Mouse (Mus musculus): ENCODE results near the gene Cdk1. TPM values are rescaled to one million over a fixed set of nuclear protein-coding genes. Genes with fewer than 3 reads are reported as not detected.
A peak's percentile ranks its signal among the peaks of the same experiment; 100 is the strongest.

The Cdk1 gene
- polyA plus RNA-seq, 1 experiment, result 24.3 TPM

GRCm38 (mm10) chr10:69351071-69351841, 1.5 kb downstream of the Cdk1 start:
- H3K9me3 ChIP-seq, result peaks cover 3% of the 10 kb centered on the region; the same call in 1 of the 2 replicates
- peaks cover 42% of the 10 kb centered on the region for H3K36me3 ChIP-seq (replicated peaks; ENCODE audit: low read length)
- TF ChIP-seq FLI1 (IDR thresholded peaks at IDR 0.05; ENCODE audit: low read length), result no peak
- no peak for TF ChIP-seq GATA1 (IDR thresholded peaks at IDR 0.05; ENCODE audit: borderline replicate concordance, low read length)
- H3K4me1 ChIP-seq, result peaks cover 60% of the 10 kb centered on the region
- H3K4me3 ChIP-seq (replicated peaks), result peak overlapping the region; percentile 94
- no peaks in the 10 kb centered on the region for H3K27me3 ChIP-seq (replicated peaks)

GRCm38 (mm10) chr10:69348206-69348605, 4.5 kb downstream of the Cdk1 start:
- H3K4me1 ChIP-seq, result peaks cover 76% of the 10 kb centered on the region
- no peak overlapping the region for H3K4me3 ChIP-seq (replicated peaks)
- no peaks in the 10 kb centered on the region for H3K27me3 ChIP-seq (replicated peaks)
- H3K9me3 ChIP-seq, result no peaks in the 10 kb centered on the region
- peaks cover 73% of the 10 kb centered on the region for H3K36me3 ChIP-seq (replicated peaks; ENCODE audit: low read length)
- TF ChIP-seq GATA1 (IDR thresholded peaks at IDR 0.05; ENCODE audit: borderline replicate concordance, low read length), result no peak
- TF ChIP-seq FLI1 (IDR thresholded peaks at IDR 0.05; ENCODE audit: low read length), result no peak

- Histone ChIP-seq H3K36me3 (replicated peaks; ENCODE audit: low read length) (peaks cover 100% of the 10 kb centered on the region), H3K4me3 (replicated peaks) (no peak overlapping the region)
- TF ChIP-seq FLI1 (IDR thresholded peaks at IDR 0.05; ENCODE audit: low read length) (no peak), GATA1 (IDR thresholded peaks at IDR 0.05; ENCODE audit: borderline replicate concordance, low read length) (no peak)
Observed at GRCm38 (mm10) chr10:69342328-69342727, 10.4 kb downstream of the Cdk1 start.

GRCm38 (mm10) chr10:69341570-69342227, 11.0 kb downstream of the Cdk1 start:
- peaks cover 100% of the 10 kb centered on the region for H3K36me3 ChIP-seq (replicated peaks; ENCODE audit: low read length)
- H3K27me3 ChIP-seq (replicated peaks), result no peaks in the 10 kb centered on the region
- TF ChIP-seq FLI1 (IDR thresholded peaks at IDR 0.05; ENCODE audit: low read length) (no peak), GATA1 (IDR thresholded peaks at IDR 0.05; ENCODE audit: borderline replicate concordance, low read length) (no peak)

More at GRCm38 (mm10) chr10:69342328-69342727, 10.4 kb downstream of the Cdk1 start:
- no peaks in the 10 kb centered on the region for H3K9me3 ChIP-seq
- peaks cover 25% of the 10 kb centered on the region for H3K4me1 ChIP-seq
- H3K27me3 ChIP-seq (replicated peaks), result no peaks in the 10 kb centered on the region

DNA sequence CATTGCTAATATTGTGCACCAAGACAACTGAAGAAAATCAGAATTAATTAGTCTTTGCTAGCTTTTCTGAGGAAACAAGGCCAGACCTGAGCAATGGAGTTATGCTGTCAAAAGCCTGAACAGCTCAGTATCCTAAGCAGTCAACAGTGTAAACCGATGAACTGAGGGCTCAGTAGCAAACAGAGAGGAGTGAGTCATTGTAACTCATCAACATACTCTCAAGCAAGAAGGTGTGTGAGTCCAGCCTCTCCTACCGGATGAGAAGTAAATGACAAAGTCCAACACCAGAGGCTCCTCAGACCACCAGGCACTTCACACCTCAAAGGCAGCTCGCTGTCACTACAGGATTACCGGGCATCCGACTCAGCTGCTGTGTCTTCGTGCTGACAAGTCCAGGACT, 12.7 kb downstream of the Cdk1 start:
- no peaks in the 10 kb centered on the region for H3K27me3 ChIP-seq (replicated peaks)
- H3K4me1 ChIP-seq, result peaks cover 15% of the 10 kb centered on the region
- peaks cover 100% of the 10 kb centered on the region for H3K36me3 ChIP-seq (replicated peaks; ENCODE audit: low read length)
- peak overlapping the region; percentile 21 for H3K4me3 ChIP-seq (replicated peaks)
- TF ChIP-seq GATA1 (IDR thresholded peaks at IDR 0.05; ENCODE audit: borderline replicate concordance, low read length) (no peak), FLI1 (IDR thresholded peaks at IDR 0.05; ENCODE audit: low read length) (no peak)
- no peaks in the 10 kb centered on the region for H3K9me3 ChIP-seq

More at GRCm38 (mm10) chr10:69341570-69342227, 11.0 kb downstream of the Cdk1 start:
- Histone ChIP-seq H3K4me3 (replicated peaks) (no peak overlapping the region), H3K4me1 (peaks cover 22% of the 10 kb centered on the region), H3K9me3 (no peaks in the 10 kb centered on the region)

DNA sequence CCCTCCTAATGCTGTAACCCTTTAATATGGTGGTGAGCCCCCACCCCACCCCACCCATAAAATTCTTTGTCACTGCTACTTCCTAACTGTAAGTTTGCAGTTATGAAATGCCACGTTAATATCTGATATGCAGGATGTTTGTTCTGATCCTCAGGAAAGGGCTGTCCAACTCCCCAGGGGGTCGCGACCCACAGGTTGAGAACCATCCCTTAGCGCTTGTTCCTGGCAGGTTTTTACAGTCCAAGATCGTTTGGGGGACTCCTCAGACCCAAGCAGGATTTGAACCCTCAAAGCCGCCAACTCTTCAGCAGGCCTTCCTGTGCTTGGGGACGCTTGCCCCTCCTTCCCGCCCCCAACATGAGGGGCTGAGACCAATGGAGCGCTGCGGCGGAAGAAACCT, 16.5 kb downstream of the Cdk1 start:
- TF ChIP-seq GATA1 (IDR thresholded peaks at IDR 0.05; ENCODE audit: borderline replicate concordance, low read length) (no peak), FLI1 (IDR thresholded peaks at IDR 0.05; ENCODE audit: low read length) (no peak)
- no peak overlapping the region for H3K4me3 ChIP-seq (replicated peaks)
- H3K9me3 ChIP-seq, result no peaks in the 10 kb centered on the region
- no peaks in the 10 kb centered on the region for H3K4me1 ChIP-seq
- no peaks in the 10 kb centered on the region for H3K27me3 ChIP-seq (replicated peaks)
- H3K36me3 ChIP-seq (replicated peaks; ENCODE audit: low read length), result peaks cover 83% of the 10 kb centered on the region

DNA sequence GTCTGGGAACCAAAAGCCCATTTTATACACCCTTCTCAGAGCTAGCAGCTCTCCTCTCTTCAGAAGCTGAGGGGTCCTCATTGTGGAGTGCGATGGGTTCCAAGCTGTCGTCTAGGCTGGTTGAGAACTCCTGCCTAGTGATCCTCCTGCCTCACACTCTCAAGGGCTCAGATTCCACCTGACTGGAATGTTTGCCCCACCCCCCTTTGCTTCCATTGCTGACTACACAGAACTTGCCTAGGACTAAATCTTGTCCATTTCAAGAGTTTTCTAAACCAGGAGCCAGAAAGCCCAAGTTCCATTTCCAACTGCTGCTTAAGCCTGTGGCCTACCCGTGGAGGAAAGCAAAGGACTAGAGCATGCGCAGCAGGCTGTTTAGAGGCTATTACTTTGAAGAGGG, 17.1 kb downstream of the Cdk1 start:
- Histone ChIP-seq H3K27me3 (replicated peaks) (no peaks in the 10 kb centered on the region), H3K4me3 (replicated peaks) (no peak overlapping the region), H3K36me3 (replicated peaks; ENCODE audit: low read length) (peaks cover 77% of the 10 kb centered on the region), H3K9me3 (no peaks in the 10 kb centered on the region), H3K4me1 (no peaks in the 10 kb centered on the region)
- TF ChIP-seq GATA1 (IDR thresholded peaks at IDR 0.05; ENCODE audit: borderline replicate concordance, low read length) (no peak), FLI1 (IDR thresholded peaks at IDR 0.05; ENCODE audit: low read length) (no peak)

DNA sequence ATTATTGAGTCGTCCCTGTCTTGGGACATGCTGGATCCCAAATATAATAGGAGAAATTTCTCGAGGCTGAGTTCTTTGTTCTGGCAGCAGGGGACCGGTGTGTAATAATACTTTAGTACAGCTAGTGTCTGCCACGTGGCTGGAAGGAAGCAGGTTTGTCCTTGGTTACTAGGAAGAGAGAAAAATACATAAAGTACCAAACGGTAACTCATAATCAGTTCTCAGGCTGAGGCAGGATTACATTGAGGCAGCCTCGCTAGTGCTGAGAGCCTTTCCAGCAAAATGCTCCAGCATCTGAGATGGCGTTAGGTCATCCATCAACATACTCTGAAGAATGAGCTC, 17.6 kb downstream of the Cdk1 start:
- Histone ChIP-seq H3K27me3 (replicated peaks) (no peaks in the 10 kb centered on the region), H3K36me3 (replicated peaks; ENCODE audit: low read length) (peaks cover 72% of the 10 kb centered on the region), H3K4me3 (replicated peaks) (no peak overlapping the region), H3K9me3 (no peaks in the 10 kb centered on the region), H3K4me1 (no peaks in the 10 kb centered on the region)
- no peak for TF ChIP-seq GATA1 (IDR thresholded peaks at IDR 0.05; ENCODE audit: borderline replicate concordance, low read length)
- no peak for TF ChIP-seq FLI1 (IDR thresholded peaks at IDR 0.05; ENCODE audit: low read length)

- Histone ChIP-seq H3K27me3 (replicated peaks) (no peaks in the 10 kb centered on the region), H3K4me3 (replicated peaks) (no peak overlapping the region), H3K36me3 (replicated peaks; ENCODE audit: low read length) (peaks cover 66% of the 10 kb centered on the region), H3K9me3 (no peaks in the 10 kb centered on the region), H3K4me1 (no peaks in the 10 kb centered on the region)
- no peak for TF ChIP-seq GATA1 (IDR thresholded peaks at IDR 0.05; ENCODE audit: borderline replicate concordance, low read length)
- no peak for TF ChIP-seq FLI1 (IDR thresholded peaks at IDR 0.05; ENCODE audit: low read length)
Observed at GRCm38 (mm10) chr10:69334271-69335194, 18.2 kb downstream of the Cdk1 start.

All from megakaryocyte, embryonic 14.5 days (primary cell).